Mouse (Mus musculus): ENCODE data around the gene Lsm4. TPM values are rescaled to one million over a fixed set of nuclear protein-coding genes. Genes with fewer than 3 reads are reported as not detected.

Gene Lsm4
- polyA plus RNA-seq, 1 experiment from 2014 or later = 335 TPM

- Histone ChIP-seq H3K4me2 (peak overlapping the region; percentile 72), H3K9ac (replicated peaks) (peak overlapping the region; percentile 99), H3K27ac (0 out of 2 replicates have a peak overlapping the region, but pooled peaks have one; percentile 99), H3K36me3 (peaks cover 18% of the 10 kb centered on the region), H3K4me3 (replicated peaks) (peak overlapping the region; percentile 99), H3K9me3 (no peaks in the 10 kb centered on the region), H3K27me3 (no peaks in the 10 kb centered on the region), H3K4me1 (replicated peaks) (peaks cover 39% of the 10 kb centered on the region)
- ATAC-seq (ENCODE audit: insufficient number of reproducible peaks, insufficient read depth, low FRiP score, low TSS enrichment, low read depth) = no peak
- WGBS = 55% methylated on average over 10 of the region's 10 CpGs
Measured at GRCm38 (mm10) chr8:70701048-70701981, 28.3 kb downstream of the Lsm4 start.

GRCm38 (mm10) chr8:70701982-70702841, 29.2 kb downstream of the Lsm4 start:
- H3K36me3 ChIP-seq = peaks cover 18% of the 10 kb centered on the region
- no peak for ATAC-seq (ENCODE audit: insufficient number of reproducible peaks, insufficient read depth, low FRiP score, low TSS enrichment, low read depth)
- 0 out of 2 replicates have a peak, but pooled peaks cover 4% of the 10 kb centered on the region for H3K9me3 ChIP-seq
- no peaks in the 10 kb centered on the region for H3K27me3 ChIP-seq
- H3K27ac ChIP-seq = no peak overlapping the region
- H3K4me2 ChIP-seq = peak overlapping the region; percentile 72; the same call in 1 of the 2 replicates
- no peak overlapping the region for H3K9ac ChIP-seq (replicated peaks)
- peaks cover 30% of the 10 kb centered on the region for H3K4me1 ChIP-seq (replicated peaks)
- 91% methylated on average over 2 of the region's 2 CpGs for WGBS
- no peak overlapping the region for H3K4me3 ChIP-seq (replicated peaks)

GRCm38 (mm10) chr8:70702842-70703182, 29.8 kb downstream of the Lsm4 start:
- 83% methylated on average over 3 of the region's 3 CpGs for WGBS
- ATAC-seq (ENCODE audit: insufficient number of reproducible peaks, insufficient read depth, low FRiP score, low TSS enrichment, low read depth) = no peak
- H3K4me3 ChIP-seq (replicated peaks) = no peak overlapping the region

GRCm38 (mm10) chr8:70703287-70703686, 30.2 kb downstream of the Lsm4 start, which contains the start of gene Iqcn:
Iqcn (plus strand) TSS chr8:70703457.
- H3K27ac ChIP-seq = no peak within 1 kb of the TSS
- WGBS = 92% methylated on average over 3 of the region's 3 CpGs
- peaks cover 18% of the 10 kb centered on the region for H3K36me3 ChIP-seq
- H3K9me3 ChIP-seq = 0 out of 2 replicates have a peak, but pooled peaks cover 4% of the 10 kb centered on the region
- H3K4me1 ChIP-seq (replicated peaks) = peaks cover 20% of the 10 kb centered on the region
- no peak within 1 kb of the TSS for H3K4me2 ChIP-seq
- no peaks in the 10 kb centered on the region for H3K27me3 ChIP-seq
- no peak within 1 kb of the TSS for H3K4me3 ChIP-seq (replicated peaks)
- ATAC-seq (ENCODE audit: insufficient number of reproducible peaks, insufficient read depth, low FRiP score, low TSS enrichment, low read depth) = no peak
- no peak within 1 kb of the TSS for H3K9ac ChIP-seq (replicated peaks)

More at GRCm38 (mm10) chr8:70702842-70703182, 29.8 kb downstream of the Lsm4 start:
- H3K36me3 ChIP-seq = peaks cover 18% of the 10 kb centered on the region
- 0 out of 2 replicates have a peak, but pooled peaks cover 4% of the 10 kb centered on the region for H3K9me3 ChIP-seq
- peaks cover 24% of the 10 kb centered on the region for H3K4me1 ChIP-seq (replicated peaks)
- no peaks in the 10 kb centered on the region for H3K27me3 ChIP-seq
- no peak overlapping the region for H3K4me2 ChIP-seq
- no peak overlapping the region for H3K27ac ChIP-seq
- H3K9ac ChIP-seq (replicated peaks) = no peak overlapping the region

GRCm38 (mm10) chr8:70708281-70708680, 35.2 kb downstream of the Lsm4 start:
- H3K4me2 ChIP-seq = no peak overlapping the region
- H3K27me3 ChIP-seq = no peaks in the 10 kb centered on the region
- H3K27ac ChIP-seq = no peak overlapping the region
- H3K4me1 ChIP-seq (replicated peaks) = no peaks in the 10 kb centered on the region
- peaks cover 4% of the 10 kb centered on the region; the same call in 1 of the 2 replicates for H3K36me3 ChIP-seq
- no peak overlapping the region for H3K9ac ChIP-seq (replicated peaks)
- no peak for ATAC-seq (ENCODE audit: insufficient number of reproducible peaks, insufficient read depth, low FRiP score, low TSS enrichment, low read depth)
- H3K4me3 ChIP-seq (replicated peaks) = no peak overlapping the region
- WGBS = 89% methylated on average over 14 of the region's 14 CpGs
- H3K9me3 ChIP-seq = 0 out of 2 replicates have a peak, but pooled peaks cover 4% of the 10 kb centered on the region

- 88% methylated on average over 9 of the region's 9 CpGs for WGBS
- H3K4me1 ChIP-seq (replicated peaks) = no peaks in the 10 kb centered on the region
- ATAC-seq (ENCODE audit: insufficient number of reproducible peaks, insufficient read depth, low FRiP score, low TSS enrichment, low read depth) = no peak
Measured at GRCm38 (mm10) chr8:70709794-70710193, 36.7 kb downstream of the Lsm4 start.

GRCm38 (mm10) chr8:70710296-70710695, 37.2 kb downstream of the Lsm4 start:
- no peak overlapping the region for H3K27ac ChIP-seq
- H3K4me1 ChIP-seq (replicated peaks) = no peaks in the 10 kb centered on the region
- 88% methylated on average over 1 of the region's 1 CpGs for WGBS

More at GRCm38 (mm10) chr8:70709794-70710193, 36.7 kb downstream of the Lsm4 start:
- no peaks in the 10 kb centered on the region for H3K27me3 ChIP-seq
- no peak overlapping the region for H3K9ac ChIP-seq (replicated peaks)
- H3K4me2 ChIP-seq = no peak overlapping the region
- no peaks in the 10 kb centered on the region for H3K36me3 ChIP-seq
- H3K4me3 ChIP-seq (replicated peaks) = no peak overlapping the region
- 0 out of 2 replicates have a peak, but pooled peaks cover 4% of the 10 kb centered on the region for H3K9me3 ChIP-seq
- H3K27ac ChIP-seq = no peak overlapping the region

GRCm38 (mm10) chr8:70711041-70711440, 38.0 kb downstream of the Lsm4 start:
- Histone ChIP-seq H3K27ac (no peak overlapping the region), H3K4me1 (replicated peaks) (no peaks in the 10 kb centered on the region), H3K27me3 (no peaks in the 10 kb centered on the region), H3K36me3 (no peaks in the 10 kb centered on the region), H3K9me3 (0 out of 2 replicates have a peak, but pooled peaks cover 4% of the 10 kb centered on the region), H3K4me2 (no peak overlapping the region), H3K4me3 (replicated peaks) (no peak overlapping the region), H3K9ac (replicated peaks) (no peak overlapping the region)
- ATAC-seq (ENCODE audit: insufficient number of reproducible peaks, insufficient read depth, low FRiP score, low TSS enrichment, low read depth) = no peak
- 87% methylated on average over 11 of the region's 11 CpGs for WGBS

More at GRCm38 (mm10) chr8:70710296-70710695, 37.2 kb downstream of the Lsm4 start:
- Histone ChIP-seq H3K27me3 (no peaks in the 10 kb centered on the region), H3K4me2 (no peak overlapping the region), H3K36me3 (no peaks in the 10 kb centered on the region), H3K9ac (replicated peaks) (no peak overlapping the region), H3K4me3 (replicated peaks) (no peak overlapping the region), H3K9me3 (0 out of 2 replicates have a peak, but pooled peaks cover 4% of the 10 kb centered on the region)
- no peak for ATAC-seq (ENCODE audit: insufficient number of reproducible peaks, insufficient read depth, low FRiP score, low TSS enrichment, low read depth)

GRCm38 (mm10) chr8:70713991-70714390, 40.9 kb downstream of the Lsm4 start:
- 74% methylated on average over 7 of the region's 7 CpGs for WGBS
- H3K9ac ChIP-seq (replicated peaks) = no peak overlapping the region
- H3K27me3 ChIP-seq = no peaks in the 10 kb centered on the region
- no peak overlapping the region; the same call in 1 of the 2 replicates for H3K27ac ChIP-seq
- H3K4me3 ChIP-seq (replicated peaks) = no peak overlapping the region
- H3K36me3 ChIP-seq = no peaks in the 10 kb centered on the region
- H3K4me2 ChIP-seq = no peak overlapping the region
- ATAC-seq (ENCODE audit: insufficient number of reproducible peaks, insufficient read depth, low FRiP score, low TSS enrichment, low read depth) = no peak
- no peaks in the 10 kb centered on the region for H3K9me3 ChIP-seq
- H3K4me1 ChIP-seq (replicated peaks) = no peaks in the 10 kb centered on the region

GRCm38 (mm10) chr8:70715086-70715485, 42.0 kb downstream of the Lsm4 start:
- H3K4me2 ChIP-seq = no peak overlapping the region
- no peaks in the 10 kb centered on the region for H3K9me3 ChIP-seq
- peaks cover 4% of the 10 kb centered on the region; the same call in 1 of the 2 replicates for H3K27me3 ChIP-seq
- whole genome bisulfite sequencing = 55% methylated on average over 2 of the region's 2 CpGs
- no peak for ATAC-seq (ENCODE audit: insufficient number of reproducible peaks, insufficient read depth, low FRiP score, low TSS enrichment, low read depth)
- H3K9ac ChIP-seq (replicated peaks) = no peak overlapping the region
- no peaks in the 10 kb centered on the region for H3K36me3 ChIP-seq
- H3K27ac ChIP-seq = no peak overlapping the region
- H3K4me3 ChIP-seq (replicated peaks) = no peak overlapping the region
- no peaks in the 10 kb centered on the region for H3K4me1 ChIP-seq (replicated peaks)

Data from limb, embryonic 12.5 days (tissue).